Mouse (Mus musculus): ENCODE data around the gene Qrfp.

GRCm38 (mm10) chr2:31828311-31828825, 18.0 kb upstream of the Qrfp start:
- TF ChIP-seq CTCF (IDR thresholded peaks at IDR 0.05) = no peak
- no peak for TF ChIP-seq EP300 (IDR thresholded peaks at IDR 0.05)

Data from lung, postnatal 0 days (tissue).